Mouse (Mus musculus) brain, adult 2 months (tissue): ENCODE results near the gene Bsn.

Experiments used
- DNase-seq: peaks from one replicate; pipeline ENCODE4 v3.0.0; 2011; ENCODE audit warnings: low read depth, low spot score

Gene Bsn

DNA sequence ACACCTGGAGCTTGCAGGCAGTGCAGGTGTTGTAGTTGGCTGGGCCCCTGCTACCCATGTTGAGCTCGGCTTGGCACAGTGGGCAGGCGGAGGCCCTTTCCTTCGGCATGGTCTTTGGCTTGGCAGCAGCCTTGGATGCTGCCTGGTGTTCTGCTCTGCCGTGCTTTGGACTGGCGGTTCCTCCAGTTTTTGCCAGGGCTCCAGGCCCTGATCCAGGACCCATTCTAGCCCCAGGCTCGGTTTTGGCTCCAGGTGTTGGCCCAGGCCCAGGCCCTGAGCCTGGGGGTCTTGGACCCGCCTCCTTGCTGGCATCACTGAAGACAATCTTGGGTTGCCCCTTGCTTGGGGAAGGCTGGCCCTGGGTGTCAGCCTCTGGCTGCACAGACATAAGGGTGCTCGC, 64.5 kb downstream of the Bsn start:
- DNase-seq: no peak

DNA sequence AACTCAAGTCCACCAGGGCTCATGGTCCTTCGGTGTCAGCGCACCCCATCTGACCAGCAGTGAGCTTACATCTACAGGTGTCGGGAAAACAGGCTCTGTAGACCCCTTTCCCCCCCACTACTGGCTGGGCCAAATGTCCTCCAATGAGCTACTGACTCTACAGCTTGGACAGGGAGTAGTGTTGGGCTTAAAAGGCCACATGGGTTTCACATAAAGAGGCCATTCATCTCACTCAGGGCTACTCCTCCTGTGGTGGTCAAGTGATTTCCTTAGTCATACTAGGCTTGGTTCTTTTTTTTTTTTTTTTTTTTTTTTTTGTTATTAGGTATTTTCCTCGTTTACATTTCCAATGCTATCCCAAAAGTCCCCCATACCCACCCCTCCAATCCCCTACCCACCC, 66.3 kb downstream of the Bsn start:
- DNase-seq: no peak

DNA sequence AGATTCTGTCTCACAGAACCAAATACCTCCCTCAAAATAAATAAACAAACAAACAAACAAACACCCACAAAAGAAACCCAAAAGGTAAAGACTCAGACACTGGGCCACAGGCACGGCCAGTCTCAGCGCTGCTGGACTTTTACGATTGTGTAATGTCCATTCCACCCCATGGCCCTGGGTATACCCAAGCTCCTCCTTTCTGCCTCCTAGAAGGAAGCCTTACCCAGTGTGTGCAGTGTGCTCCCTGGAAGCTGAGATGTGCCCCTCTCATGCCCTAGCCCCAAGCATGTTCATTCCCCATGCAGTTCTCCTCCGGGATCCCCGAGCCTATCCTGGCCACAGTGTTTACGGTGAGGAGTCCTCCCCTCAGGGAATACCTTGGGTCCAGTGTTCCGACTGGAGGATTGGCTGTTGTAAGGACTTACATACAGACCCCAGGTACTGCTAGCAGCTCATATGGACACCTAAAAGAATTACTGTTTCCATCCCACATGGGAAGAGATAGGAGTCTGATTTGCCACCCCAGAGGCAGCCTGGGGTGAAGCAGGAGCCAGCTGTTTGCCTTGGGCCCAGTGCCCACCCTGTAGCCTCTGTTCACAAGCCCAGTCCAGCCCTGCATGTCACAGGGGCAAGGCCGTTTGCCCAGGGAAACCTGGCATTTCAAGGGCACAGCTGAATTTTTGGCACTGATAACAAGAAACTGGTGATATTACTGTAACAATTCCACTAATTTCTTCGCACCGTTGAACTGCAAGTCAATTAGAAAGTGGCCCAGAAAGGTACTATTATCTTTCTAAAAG, 68.8 kb downstream of the Bsn start:
- no peak for DNase-seq

DNA sequence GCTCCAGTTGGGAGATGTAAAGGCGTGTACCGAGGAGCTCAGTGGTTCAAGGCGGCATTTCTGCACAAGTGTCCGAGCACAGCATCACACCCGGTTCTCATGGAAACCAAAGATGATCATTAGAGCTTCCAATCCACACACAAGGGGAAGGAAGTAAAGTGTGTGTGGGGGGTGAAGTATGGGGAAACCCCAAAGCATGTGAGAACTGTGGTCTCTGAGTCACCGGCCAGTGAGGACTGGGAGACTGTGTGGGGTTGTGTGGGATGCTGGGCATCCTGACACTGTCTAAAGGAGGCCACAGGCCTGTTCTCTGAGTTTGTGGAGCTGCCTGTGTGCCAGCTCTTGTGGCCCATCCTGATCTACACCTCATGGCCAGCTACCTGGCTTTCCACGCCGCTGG, 69.5 kb downstream of the Bsn start:
- no peak for DNase-seq

DNA sequence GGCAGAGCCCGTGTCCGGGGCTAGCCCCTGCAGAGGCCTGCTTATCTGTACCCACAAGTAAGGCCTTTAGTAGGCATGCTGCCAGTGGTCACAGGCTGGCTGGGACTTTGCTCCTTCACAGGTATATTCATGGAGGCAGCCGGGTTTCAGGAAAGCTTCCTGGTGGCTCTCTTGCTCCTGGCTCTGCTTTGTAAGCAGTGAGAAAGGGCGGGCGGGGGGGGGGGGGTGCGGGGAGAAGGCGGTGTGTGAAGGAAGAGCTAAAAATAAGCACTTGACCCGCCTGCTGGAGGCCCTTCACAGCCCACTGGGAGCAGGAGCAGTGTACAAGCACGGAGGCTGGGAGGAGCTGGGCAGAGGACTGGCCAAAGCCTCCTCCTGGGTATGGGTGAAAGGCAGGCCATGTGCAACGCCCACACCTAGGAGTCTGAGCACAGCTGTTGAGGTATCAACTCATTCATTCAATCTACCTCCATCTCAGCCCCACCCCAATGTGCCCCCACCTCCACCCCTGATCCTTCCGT, 70.2 kb downstream of the Bsn start:
- DNase-seq: peak; percentile 85

DNA sequence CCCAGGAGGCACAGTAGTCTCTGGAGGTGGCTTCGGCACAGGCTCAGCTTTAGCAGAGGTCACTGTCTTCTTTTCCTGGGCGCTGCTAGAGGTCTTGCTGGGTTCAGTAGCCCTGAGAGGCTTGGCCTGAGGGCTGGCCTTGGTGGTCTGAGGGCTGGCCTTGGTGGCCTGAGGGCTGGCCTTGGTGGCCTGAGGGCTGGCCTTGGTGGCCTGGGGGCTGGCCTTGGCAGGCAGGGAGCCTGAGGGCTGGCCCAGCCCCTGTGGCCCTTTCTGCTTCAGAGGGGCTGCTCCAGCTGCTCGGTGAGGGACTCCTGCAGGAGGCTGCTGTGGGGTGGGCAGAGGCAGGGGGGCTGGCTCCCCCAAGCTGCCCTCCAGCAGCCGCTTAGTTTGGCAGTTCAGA, 73.0 kb downstream of the Bsn start:
- no peak for DNase-seq

DNA sequence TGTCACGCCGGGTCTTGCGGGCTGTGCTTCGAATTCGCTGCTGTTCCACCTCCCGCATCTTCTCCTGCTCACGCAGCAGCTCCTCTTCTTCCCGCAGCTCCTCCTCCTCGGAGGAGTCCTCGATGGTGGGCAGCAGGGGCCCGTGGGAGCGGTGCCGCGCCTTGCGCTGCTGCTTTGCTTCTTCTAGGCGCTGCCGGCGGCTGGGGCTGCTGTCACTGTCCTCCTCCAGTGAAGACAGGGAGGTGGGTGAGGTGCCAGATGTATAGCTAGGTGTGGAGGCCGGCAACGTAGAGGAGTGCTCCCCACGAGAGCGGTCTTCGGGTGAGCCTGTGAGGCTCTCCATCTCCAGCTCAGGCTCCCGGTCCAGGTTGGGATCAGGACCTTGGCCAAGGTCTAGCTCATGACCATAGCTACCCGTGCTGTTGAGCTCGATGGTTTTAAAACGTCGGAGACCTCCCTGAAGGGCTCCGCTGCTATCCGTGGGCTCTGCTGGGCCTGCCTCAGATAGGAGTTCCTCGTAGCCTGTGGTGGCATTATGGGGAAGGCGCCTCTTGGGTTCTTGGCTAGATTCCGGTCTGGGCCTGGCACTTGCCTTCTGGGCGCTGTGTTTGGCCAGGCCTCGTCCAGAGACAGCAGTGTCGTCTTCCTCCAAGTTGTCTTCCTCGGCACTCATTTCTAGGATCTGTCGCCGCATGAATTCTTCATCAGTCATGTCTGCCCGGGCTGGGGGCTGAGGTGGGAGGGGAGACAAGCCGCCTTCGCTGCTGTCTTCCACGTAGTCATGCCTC, 74.7 kb downstream of the Bsn start:
- peak; percentile 82 for DNase-seq

DNA sequence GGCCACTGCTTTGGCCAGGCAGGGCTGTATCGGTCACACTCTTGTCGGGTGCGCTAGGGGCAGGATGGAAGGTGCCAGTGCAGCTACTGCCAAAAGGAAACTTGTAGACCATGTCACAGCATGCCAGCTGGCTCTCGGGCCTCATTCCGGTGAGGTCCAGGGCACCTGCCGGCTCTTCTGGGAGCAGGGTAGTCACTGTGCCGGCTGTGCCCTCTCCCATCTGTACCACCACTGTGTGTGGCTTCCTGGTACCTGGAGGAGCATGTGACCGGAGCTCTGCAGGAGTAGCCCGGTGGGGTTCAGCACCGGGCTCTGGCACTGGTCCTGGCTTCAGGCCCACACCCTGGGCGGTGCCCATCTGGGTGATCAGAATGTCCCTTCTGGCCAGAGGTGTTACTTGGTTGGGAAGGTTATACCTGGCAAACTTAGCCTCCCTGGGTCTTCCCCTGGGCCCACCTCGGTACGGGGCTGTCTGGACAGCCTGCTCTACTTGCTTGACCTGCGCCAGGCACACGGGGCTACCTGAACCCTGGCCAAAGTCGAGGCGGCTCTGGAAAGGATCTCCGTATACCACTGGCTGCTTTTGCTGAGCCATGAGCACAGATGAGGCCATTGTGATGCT, 77.4 kb downstream of the Bsn start:
- peak; percentile 87 for DNase-seq

DNA sequence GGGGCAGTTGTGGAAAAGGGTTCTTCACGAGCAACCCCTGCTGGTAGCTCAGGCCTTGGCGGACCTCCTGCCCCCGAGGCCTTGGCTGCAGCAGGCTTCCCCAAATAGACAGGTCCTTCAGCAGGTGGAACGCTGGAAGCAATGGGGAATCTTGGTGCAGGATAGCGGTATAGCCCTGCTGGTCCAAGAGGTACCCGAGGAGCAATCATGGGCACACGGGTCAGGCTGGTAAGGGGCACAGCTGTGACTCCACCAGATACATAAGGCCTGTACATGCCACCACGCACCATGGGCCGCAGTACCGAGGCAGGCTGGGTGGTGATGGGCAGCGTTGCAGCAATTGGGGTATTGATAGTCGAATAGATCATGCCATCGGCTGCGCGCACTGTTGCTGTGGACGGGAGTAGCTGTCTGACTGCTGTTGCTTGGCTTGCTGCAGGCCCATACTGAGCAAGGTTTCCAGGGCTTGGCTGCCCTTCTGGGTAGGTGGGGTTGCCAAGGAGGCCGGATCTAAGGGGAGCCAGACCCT, 78.5 kb downstream of the Bsn start:
- DNase-seq: no peak

DNA sequence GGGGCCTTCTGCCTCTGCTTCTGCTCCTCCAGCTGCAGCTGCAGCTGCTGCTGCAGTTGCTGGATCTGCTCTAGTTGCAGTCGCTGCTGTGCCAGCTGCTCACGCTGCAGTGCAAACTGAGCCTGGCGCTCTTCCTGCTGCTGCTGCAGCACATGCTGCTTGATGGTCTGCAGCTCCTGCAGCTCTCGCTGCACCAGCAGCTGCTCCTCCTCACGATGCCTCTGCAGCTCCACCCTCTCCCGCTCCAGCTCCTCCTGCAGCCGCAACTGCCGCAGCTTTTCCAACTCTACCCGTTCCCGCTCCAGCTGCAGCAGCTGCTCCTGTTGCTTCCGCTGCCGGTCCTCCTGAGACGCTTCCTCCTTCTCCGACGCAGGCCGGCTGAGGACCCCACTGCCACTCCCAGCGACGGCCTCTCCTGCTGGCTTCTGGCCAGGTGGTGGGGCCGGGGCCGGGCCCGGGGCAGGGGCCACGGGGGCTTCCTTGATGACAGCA, 79.0 kb downstream of the Bsn start:
- peak; percentile 58 for DNase-seq

DNA sequence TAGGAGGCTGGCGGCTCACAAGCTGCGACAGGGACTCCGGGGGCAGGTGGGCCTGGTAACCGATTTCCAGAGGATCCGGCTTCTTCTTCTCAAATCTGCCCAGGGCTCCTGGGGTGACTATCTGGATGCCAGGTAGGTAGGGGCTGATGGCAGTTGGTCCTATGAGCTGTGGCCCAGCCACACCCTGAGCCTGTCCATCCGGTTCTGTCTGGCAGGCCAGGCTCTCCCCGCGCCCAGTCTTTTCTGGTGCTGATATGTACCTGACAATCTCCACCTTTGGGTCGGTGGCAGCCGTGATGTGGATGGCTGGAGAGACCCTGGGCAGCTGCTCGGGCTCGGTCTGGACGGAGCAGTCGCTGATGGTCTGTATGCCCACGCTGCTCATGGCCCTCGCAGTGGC, 80.0 kb downstream of the Bsn start:
- DNase-seq: no peak

DNA sequence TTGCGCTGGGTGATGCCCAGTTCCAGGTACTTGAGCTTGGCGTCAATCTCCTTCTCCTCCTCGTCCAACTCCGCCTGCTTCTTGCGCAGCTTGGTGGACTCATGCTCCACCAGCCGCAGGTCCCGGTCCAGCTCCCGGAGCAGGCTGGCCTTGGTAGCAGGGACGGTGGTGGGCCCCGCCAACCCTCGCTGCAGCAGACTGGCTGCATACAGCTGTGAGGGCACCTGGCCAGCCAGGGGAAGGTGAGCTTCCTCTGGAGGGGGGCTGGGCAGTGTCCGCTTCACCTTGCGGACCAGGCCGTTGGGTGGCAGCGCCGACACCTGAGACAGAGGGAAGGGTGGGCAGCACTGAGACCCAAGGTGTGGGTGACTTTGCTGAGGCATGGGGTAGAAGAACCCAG, 82.3 kb downstream of the Bsn start:
- no peak for DNase-seq

DNA sequence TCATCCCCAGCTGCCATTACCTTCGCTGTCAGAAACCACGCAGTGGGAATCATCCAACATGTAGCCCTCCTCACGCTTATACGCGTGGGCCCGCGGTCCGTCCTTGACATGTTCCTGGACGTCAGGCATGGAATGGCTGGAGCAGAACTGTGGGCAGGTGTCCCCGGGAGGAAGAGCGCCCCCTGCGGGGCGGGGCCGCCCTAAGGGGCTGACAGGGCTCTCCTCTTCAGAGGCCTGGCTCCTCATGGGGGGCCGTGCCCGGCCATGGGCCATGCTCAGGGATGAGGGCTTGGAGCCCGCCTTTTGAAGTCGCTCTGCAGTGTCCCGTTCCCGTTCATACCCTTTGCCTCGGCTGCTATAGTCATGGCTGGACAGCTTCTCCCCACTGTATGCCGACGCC, 84.1 kb downstream of the Bsn start:
- no peak for DNase-seq

DNA sequence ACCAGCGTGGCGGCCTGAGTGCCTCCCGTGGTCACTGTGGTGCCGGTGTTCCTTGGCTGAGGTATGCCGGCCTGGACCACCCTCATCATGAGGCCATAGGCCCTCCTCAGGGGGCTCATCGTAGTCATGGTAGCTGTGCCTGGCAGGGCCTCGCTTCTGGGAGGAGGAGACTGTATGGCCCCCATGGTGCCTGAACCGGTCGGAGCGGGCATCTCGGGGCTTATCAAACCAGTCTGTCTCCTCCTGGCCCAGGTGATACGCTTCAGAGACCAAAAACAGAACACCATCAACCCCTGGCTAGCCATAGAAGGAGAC, 84.7 kb downstream of the Bsn start:
- no peak for DNase-seq

DNA sequence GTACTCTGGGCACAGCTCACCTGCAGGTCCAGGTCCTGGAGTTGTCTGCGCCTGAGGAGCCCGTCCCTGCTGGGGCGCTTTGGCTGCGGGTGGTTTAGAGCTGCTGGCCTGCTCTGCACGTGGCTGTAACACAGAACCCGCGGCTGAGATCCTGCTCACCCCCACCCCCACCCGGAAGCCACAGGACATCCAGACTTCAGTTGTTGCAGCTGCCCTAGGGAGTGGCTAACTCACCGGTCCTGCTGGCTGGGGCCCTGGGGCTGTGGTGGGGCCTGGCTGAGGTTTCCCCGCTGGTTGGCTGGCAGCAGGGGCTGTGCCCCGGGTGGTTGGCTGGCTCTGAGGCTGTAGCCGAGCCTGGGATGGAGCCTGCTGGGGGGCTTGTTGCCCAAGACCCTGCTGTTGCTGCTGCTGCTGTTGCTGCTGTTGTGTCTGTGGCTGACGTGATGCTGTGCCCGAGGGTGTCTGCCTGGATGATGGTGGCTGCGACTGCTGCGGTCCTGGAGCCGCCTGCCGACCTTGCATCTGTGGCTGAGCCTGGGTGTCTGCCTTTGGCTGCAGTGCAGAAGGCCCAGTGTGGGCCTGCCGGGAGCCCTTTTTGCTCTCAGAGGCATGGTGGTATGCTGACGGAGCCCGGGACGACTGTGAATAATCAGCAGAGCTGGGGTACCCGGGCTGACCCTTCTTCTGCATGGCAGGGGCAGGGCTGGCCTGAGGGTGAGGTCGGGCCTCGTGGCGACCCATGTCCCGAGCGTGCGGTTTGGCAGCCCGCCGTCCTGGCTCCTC, 85.2 kb downstream of the Bsn start:
- DNase-seq: no peak

DNA sequence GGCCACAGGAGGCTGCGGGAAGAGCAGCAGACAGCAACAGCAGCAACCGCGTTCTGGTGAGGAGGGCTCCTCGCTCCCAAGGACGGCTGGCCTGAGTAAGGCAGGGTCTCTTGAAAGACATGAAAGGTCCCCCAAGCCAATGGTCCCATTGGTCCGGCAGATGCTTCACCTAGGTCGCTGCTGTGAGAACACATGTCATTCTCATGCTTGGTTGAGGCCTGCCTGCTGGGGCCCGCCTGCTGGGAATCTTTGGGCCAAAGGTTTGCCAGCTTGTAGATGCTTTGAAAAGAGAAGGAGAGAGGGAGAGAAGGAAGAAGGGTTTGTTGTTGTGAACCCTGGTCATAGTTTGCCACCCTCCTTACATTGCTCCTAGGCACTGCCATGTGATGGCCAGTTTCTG, 90.6 kb downstream of the Bsn start:
- peak; percentile 57 for DNase-seq

DNA sequence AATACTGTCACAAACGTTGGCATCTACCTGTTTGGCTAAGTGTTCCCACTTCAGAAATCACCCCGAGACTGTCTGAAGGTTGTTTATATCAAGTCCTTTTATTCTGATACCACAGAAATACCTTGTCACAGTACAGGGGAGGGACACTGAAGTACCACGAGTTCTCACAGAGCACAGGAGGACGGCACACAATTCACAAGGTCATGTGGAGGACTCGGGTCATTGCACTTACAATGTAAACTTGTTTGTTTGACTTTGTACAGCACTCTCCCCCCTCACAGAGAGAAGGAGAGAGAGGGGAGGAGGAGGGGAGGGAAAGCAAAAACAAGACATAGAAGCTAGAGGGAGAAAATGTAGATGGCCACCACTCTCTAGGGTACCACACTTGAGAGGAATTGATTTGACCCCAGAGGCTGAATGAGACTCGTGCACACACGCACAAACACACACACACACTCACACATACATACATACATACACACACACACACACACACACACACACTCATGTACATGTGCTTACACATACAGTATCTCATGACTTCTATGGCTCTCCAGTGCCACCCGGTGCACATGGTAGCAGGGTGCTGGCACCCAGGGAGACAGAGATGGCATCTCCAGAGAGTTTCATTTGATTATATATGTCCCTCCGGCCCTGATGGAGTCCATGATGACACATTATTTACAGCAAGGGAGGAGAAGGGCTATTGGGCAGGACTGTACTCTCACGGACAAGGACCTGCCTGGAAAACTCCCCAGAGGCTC, 94.1 kb downstream of the Bsn start:
- DNase-seq: no peak

DNA sequence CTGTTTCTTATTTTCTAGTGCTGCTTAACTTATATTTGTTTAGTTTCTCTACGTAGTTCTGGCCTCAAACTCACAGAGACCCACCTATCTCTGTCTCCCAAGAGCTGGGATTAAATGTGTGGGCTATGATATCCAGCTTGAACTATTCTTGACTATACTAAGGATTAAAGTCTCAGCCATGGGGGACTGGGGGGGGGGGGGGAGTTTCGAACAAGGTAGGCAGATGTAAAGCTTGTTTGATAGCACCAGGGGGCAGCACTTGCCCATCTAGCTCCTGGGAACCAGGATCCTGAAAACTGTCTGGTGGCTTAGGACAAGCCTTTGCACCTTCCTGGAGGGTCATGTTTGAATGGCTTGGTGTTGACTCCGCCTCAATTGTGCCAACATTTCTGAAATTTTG, 94.7 kb downstream of the Bsn start:
- peak; percentile 92 for DNase-seq

DNA sequence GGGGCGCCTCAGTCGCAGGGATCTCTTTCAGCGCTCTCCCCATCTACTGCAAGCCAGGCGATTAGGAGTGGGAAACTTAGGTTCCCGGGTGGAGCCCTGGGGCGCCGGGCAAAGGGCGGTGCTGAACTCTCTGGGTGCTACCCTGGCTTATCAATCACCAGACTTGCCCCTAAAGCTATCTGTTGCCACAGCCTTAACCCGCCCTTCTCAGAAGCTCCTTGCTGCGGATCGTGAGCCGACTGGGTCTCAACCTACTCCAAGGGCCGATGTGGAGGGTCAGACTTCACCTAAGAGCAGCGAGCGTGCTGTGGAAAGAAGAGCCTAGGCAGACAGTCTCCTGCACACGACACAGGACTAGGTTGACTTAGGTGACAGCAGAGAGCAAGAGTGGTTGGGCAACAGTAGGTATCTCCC, 95.2 kb downstream of the Bsn start:
- no peak for DNase-seq

DNA sequence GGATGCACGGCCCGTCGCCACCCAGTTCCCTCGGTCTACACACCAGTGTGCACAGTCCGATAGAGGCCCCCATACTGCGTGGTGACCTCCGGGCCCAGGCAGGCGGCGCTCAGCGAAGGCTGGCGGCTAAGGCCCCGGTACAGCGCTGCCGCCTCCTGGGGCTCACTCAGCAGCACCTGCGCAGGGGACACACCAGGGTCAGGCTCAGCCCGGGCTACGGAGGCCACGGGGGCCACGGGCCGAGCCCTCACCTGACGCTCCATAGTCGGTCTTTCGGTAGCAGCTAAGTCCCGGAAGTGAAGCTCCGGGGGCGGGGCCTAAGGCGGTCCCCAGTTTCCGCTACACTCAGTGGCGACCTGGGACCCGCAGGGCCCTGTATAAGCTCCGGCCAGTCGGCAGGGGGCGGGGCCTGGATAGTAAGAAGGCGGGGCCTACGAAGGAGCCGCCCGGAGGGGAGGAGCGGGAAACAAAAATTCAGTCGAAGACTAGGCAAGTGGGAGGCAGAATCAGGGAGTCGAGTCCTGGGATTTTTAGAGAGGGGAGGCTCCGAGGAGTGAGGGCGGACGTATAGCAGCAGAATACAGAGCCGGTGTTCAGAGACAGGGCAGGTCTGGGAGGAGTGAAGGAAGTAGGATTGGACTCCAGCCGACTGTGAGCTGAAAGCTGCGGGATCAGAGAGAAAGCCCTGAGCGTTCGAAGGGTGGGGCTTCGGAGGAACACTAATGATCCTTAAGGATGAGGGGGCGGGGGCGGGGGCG, 95.8 kb downstream of the Bsn start, which contains the start of gene Apeh:
Apeh (minus strand) TSS at position 423 of the 758 bp plus-strand sequence.
- DNase-seq: peak; percentile 93
